Mouse (Mus musculus) midbrain, embryonic 14.5 days (tissue): ENCODE measurements at regions not wholly inside any gene's neighbourhood (a gene's known extent, or its start where the extent isn't known, plus 50 kb on each side); places are given as distances from the start of the nearest gene placed in this dataset.

Experiments used
- ATAC-seq: fragments of 200-750 bp; cut with Nextera tagmentation; 2 replicates; pipeline ENCODE4 v1.8.0; 2017; ENCODE audit warnings: moderate number of reproducible peaks, moderate library complexity; ENCODE audit not compliant: low FRiP score, low TSS enrichment
- DNase-seq: peaks from one replicate; pipeline ENCODE4 v3.0.0-alpha.2; 2015
- H3K27ac ChIP-seq: fragments of 300-500 bp; sonication (generic); replicated peaks from 2 replicates; pipeline ENCODE4 v1.5.1; 2014; ENCODE audit warnings: mild to moderate bottlenecking, low read depth, low read length, moderate library complexity
- H3K27me3 ChIP-seq: fragments of 300-500 bp; sonication (generic); 2 replicates; pipeline ENCODE4 v1.6.1; 2014; ENCODE audit warnings: low read length, control low read depth, mixed read lengths; ENCODE audit not compliant: control insufficient read depth, insufficient read depth
- H3K36me3 ChIP-seq: fragments of 300-500 bp; sonication (generic); 2 replicates; pipeline ENCODE4 v1.6.1; 2014; ENCODE audit warnings: low read length, control low read depth; ENCODE audit not compliant: control insufficient read depth, insufficient read depth
- H3K4me1 ChIP-seq: fragments of 300-500 bp; sonication (generic); 2 replicates; pipeline ENCODE4 v1.6.1; 2014; ENCODE audit warnings: mild to moderate bottlenecking, antibody characterized with exemption, low read length, control low read depth; ENCODE audit not compliant: control insufficient read depth, insufficient read depth
- H3K4me2 ChIP-seq: fragments of 300-500 bp; sonication (generic); 2 replicates; pipeline ENCODE4 v1.6.1; 2014; ENCODE audit warnings: mild to moderate bottlenecking, low read length, moderate library complexity
- H3K4me3 ChIP-seq: fragments of 300-500 bp; sonication (generic); replicated peaks from 2 replicates; pipeline ENCODE4 v1.5.1; 2014; ENCODE audit warnings: low read depth, low read length
- H3K9ac ChIP-seq: fragments of 300-500 bp; sonication (generic); replicated peaks from 2 replicates; pipeline ENCODE4 v1.6.1; 2014; ENCODE audit warnings: mild to moderate bottlenecking, low read length, moderate library complexity
- H3K9me3 ChIP-seq: fragments of 300-500 bp; sonication (generic); 2 replicates; pipeline ENCODE4 v1.6.1; 2016; ENCODE audit warnings: low read length, control low read depth, mixed read lengths; ENCODE audit not compliant: control insufficient read depth
- WGBS: fragments of 180-500 bp; shearing (Covaris S2); extraction: QIAGEN DNeasy Blood & Tissue Kit; methylation state at CpG from one replicate; pipeline ENCODE4 v1.1.7; 2014; 5-methylcytosine and 5-hydroxymethylcytosine counted together

DNA sequence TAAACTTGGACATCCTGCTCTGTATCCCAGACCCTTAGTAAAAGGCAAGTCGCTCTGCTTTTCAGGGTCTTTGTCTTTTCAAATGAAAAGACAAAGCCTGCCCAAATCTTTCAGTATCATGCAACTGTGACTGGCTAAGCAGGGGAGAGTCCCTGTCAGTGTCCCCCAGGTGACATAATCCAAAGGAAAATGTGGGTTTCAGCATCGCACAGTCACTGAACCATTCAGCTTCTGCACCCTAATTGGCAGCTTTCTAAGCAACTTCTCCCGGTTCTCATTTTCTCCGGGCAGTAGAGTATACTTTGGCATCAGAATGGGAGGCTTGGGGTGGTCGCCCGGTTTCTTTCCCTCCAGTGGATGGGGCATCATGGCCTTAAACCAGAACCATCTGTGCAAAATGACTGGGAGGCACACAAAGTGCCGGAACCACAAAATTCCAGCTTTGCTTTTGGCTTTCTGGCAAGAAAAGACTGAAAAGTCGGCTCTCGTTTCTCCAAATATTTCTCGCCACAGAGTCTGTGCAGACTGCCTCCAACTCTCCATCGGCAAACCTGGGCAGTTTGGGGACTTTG, 228.3 kb downstream of the Lpin1 start:
- Histone ChIP-seq H3K36me3 (no peaks in the 10 kb centered on the region), H3K9me3 (no peaks in the 10 kb centered on the region), H3K4me3 (no peak overlapping the region), H3K9ac (no peak overlapping the region), H3K27me3 (no peaks in the 10 kb centered on the region), H3K4me2 (no peak overlapping the region), H3K4me1 (no peaks in the 10 kb centered on the region), H3K27ac (no peak overlapping the region)
- ATAC-seq: no peak
- DNase-seq: no peak
- 84% methylated on average over 11 of the region's 11 CpGs for WGBS

GRCm38 (mm10) chr12:16381026-16381425, 229.7 kb downstream of the Lpin1 start:
- no peaks in the 10 kb centered on the region for H3K4me1 ChIP-seq
- no peak overlapping the region for H3K4me3 ChIP-seq
- ATAC-seq: no peak
- 87% methylated on average over 4 of the region's 4 CpGs for WGBS
- no peak for DNase-seq
- H3K9me3 ChIP-seq: no peaks in the 10 kb centered on the region
- no peak overlapping the region for H3K9ac ChIP-seq
- H3K27me3 ChIP-seq: no peaks in the 10 kb centered on the region
- no peak overlapping the region for H3K4me2 ChIP-seq
- H3K36me3 ChIP-seq: no peaks in the 10 kb centered on the region
- H3K27ac ChIP-seq: no peak overlapping the region

- no peak overlapping the region for H3K9ac ChIP-seq
- no peak overlapping the region for H3K27ac ChIP-seq
- no peaks in the 10 kb centered on the region for H3K9me3 ChIP-seq
- H3K4me2 ChIP-seq: no peak overlapping the region
- no peaks in the 10 kb centered on the region for H3K4me1 ChIP-seq
- ATAC-seq (no peak), DNase-seq (no peak)
- H3K36me3 ChIP-seq: no peaks in the 10 kb centered on the region
- H3K27me3 ChIP-seq: no peaks in the 10 kb centered on the region
- 74% methylated on average over 2 of the region's 2 CpGs for WGBS
- no peak overlapping the region for H3K4me3 ChIP-seq
These were observed 230.4 kb downstream of the Lpin1 start for GRCm38 (mm10) chr12:16380346-16380745.

GRCm38 (mm10) chr12:16379415-16379814, 231.4 kb downstream of the Lpin1 start:
- no peaks in the 10 kb centered on the region for H3K9me3 ChIP-seq
- no peak for ATAC-seq
- no peaks in the 10 kb centered on the region for H3K27me3 ChIP-seq
- H3K9ac ChIP-seq: no peak overlapping the region
- 84% methylated on average over 2 of the region's 2 CpGs for WGBS
- H3K4me3 ChIP-seq: no peak overlapping the region
- H3K4me1 ChIP-seq: no peaks in the 10 kb centered on the region
- H3K27ac ChIP-seq: no peak overlapping the region
- no peak for DNase-seq
- H3K36me3 ChIP-seq: no peaks in the 10 kb centered on the region
- H3K4me2 ChIP-seq: no peak overlapping the region

DNA sequence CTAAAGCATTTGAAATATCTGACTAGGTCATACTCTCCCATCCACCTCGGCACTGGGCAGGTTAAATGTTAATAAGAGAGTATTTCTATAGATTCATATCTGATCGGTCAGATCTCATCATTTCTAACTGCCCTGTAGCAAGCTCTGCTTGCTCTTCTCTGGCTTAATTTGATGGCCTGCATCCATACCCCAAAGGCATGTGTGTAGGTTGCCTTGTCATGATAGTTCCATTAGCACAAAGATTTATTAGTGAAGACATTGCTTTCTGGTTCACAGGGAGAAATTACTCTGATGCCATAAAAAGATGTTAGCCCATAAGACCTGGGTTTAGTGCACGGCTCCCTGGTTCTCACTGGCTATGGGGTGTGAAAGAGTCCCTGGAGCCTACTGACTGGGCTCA, 232.3 kb downstream of the Lpin1 start:
- DNase-seq (no peak), ATAC-seq (no peak)
- Histone ChIP-seq H3K4me2 (no peak overlapping the region), H3K36me3 (no peaks in the 10 kb centered on the region), H3K27ac (no peak overlapping the region), H3K4me1 (no peaks in the 10 kb centered on the region), H3K4me3 (no peak overlapping the region), H3K9me3 (no peaks in the 10 kb centered on the region), H3K27me3 (no peaks in the 10 kb centered on the region), H3K9ac (no peak overlapping the region)
- WGBS: 88% methylated on average over 3 of the region's 3 CpGs

DNA sequence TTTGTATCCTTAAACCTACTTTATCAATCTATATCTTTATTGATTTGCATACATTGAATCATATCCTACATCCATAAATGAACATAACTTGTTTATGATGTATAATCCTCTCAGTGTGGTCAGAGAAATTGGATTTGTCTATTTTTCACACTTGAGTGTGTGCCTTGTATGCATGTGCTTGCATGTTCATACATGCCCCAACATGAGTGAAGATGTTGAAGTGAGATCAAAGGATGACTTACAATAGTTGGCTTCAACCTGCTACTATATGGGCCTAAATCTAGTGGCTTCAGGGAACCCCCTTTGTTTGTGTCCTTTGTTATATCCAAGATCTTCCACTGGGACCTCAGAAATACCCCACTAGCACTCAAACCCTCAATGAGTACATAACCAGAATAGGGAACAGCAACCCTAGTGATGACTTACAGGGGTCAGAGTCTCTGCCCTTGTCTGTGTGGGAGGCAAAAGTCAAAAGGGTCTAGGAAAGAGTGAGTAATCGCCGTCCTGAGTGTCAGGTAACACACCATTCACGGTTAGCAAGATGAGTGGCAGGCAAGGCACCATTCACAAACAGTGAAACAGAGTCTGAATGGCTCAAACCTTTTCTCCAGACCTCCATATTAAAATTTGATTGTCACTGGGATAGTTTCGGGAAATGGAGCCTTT, 236.3 kb downstream of the Lpin1 start:
- Histone ChIP-seq H3K9me3 (no peaks in the 10 kb centered on the region), H3K4me1 (no peaks in the 10 kb centered on the region), H3K36me3 (no peaks in the 10 kb centered on the region), H3K27ac (no peak overlapping the region), H3K4me2 (no peak overlapping the region), H3K9ac (no peak overlapping the region), H3K4me3 (no peak overlapping the region), H3K27me3 (no peaks in the 10 kb centered on the region)
- ATAC-seq (no peak), DNase-seq (no peak)
- WGBS: 84% methylated on average over 4 of the region's 4 CpGs

DNA sequence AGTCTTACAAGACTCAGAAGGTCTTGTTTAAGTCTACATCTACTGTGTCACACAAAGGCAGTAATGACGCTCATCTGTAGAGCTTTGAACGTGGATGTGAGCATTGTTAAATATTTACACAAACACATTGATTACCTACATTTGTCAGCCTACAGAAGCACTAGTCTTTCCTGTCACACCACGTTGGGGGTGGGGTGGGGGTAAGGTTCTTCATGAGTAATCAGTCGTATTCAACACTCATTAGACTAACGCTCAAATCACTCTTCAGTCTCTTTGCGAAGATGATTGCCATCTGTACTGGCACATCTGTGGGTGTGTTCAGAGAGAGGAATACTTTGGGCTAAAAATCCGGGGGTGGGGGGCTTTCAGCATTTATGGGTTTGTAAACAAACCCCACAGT, 240.7 kb downstream of the Lpin1 start:
- WGBS: 86% methylated on average over 7 of the region's 7 CpGs
- no peak overlapping the region for H3K27ac ChIP-seq

DNA sequence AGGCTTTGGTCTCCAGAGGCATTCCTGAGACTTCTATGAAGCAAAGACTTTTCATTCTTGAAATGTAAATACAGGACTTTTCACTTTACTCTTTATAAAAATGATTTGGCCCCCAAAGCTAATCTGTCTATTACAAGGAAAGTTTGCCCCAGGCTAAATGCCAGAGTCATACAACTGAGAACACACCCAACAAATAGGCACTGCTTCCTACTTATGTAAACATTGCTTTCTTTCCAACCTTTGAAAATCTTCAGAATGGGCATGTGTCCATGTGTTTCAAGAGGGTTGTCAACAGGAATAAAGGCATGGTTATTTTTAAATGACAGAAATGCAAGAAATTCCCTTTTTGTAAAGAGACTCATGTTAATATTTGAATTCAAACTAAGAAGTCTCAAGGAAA, 248.4 kb downstream of the Lpin1 start:
- ATAC-seq (no peak), DNase-seq (no peak)
- Histone ChIP-seq H3K27me3 (no peaks in the 10 kb centered on the region), H3K9me3 (peaks cover 6% of the 10 kb centered on the region; the same call in 1 of the 2 replicates), H3K9ac (no peak overlapping the region), H3K4me3 (no peak overlapping the region), H3K27ac (no peak overlapping the region), H3K4me2 (no peak overlapping the region), H3K36me3 (no peaks in the 10 kb centered on the region), H3K4me1 (no peaks in the 10 kb centered on the region)

More for the DNA sequence above, 240.7 kb downstream of the Lpin1 start:
- DNase-seq (no peak), ATAC-seq (no peak)
- no peaks in the 10 kb centered on the region for H3K4me1 ChIP-seq
- H3K9me3 ChIP-seq: no peaks in the 10 kb centered on the region
- H3K9ac ChIP-seq: no peak overlapping the region
- H3K4me3 ChIP-seq: no peak overlapping the region
- no peaks in the 10 kb centered on the region for H3K27me3 ChIP-seq
- H3K4me2 ChIP-seq: no peak overlapping the region
- no peaks in the 10 kb centered on the region for H3K36me3 ChIP-seq

GRCm38 (mm10) chr12:16358831-16359230, 251.9 kb downstream of the Lpin1 start:
- ATAC-seq (no peak), DNase-seq (no peak)
- no peak overlapping the region for H3K9ac ChIP-seq
- no peak overlapping the region for H3K4me2 ChIP-seq
- WGBS: 8% methylated on average over 1 of the region's 1 CpGs
- H3K4me3 ChIP-seq: no peak overlapping the region
- H3K27ac ChIP-seq: no peak overlapping the region
- H3K27me3 ChIP-seq: no peaks in the 10 kb centered on the region
- H3K9me3 ChIP-seq: peaks cover 6% of the 10 kb centered on the region; the same call in 1 of the 2 replicates
- no peaks in the 10 kb centered on the region for H3K36me3 ChIP-seq
- H3K4me1 ChIP-seq: no peaks in the 10 kb centered on the region
